Mouse (Mus musculus): ENCODE results near the gene Sars2. TPM values are rescaled to one million over a fixed set of nuclear protein-coding genes. Genes with fewer than 3 reads are reported as not detected.
A peak's percentile ranks its signal among the peaks of the same experiment; 100 is the strongest.
"Not testable (repeated sequence)": the region's sequence is repeated elsewhere in the genome, so short reads cannot be mapped to it uniquely, and the experiment has no call there.

The Sars2 gene
- 9.9 and 10.6 TPM in 2 replicates for polyA plus RNA-seq (2012; rRNA removed)

GRCm38 (mm10) chr7:28741709-28742438 lies at the start of gene Sars2, which contains the start of gene Mrps12:
Gene Sars2 (plus strand): TSS chr7:28741992.
Gene Mrps12 (minus strand): TSS chr7:28741820.
- DNase-seq (ENCODE audit: low spot score) = peak; percentile 97

GRCm38 (mm10) chr7:28692545-28693320 lies 49.1 kb upstream of the Sars2 start, which contains the start of gene Fbxo27:
Gene Fbxo27 (plus strand): TSS chr7:28692849.
- DNase-seq (ENCODE audit: low spot score) = no peak

GRCm38 (mm10) chr7:28693321-28693966 lies 48.3 kb upstream of the Sars2 start:
- peak; percentile 28 for DNase-seq (ENCODE audit: low spot score)

- DNase-seq (ENCODE audit: low spot score) = no peak
Observed at GRCm38 (mm10) chr7:28694423-28694822, 47.4 kb upstream of the Sars2 start.

- no peak for DNase-seq (ENCODE audit: low spot score)
Observed at GRCm38 (mm10) chr7:28694966-28695511, 46.8 kb upstream of the Sars2 start.

- DNase-seq (ENCODE audit: low spot score) = no peak
Observed at GRCm38 (mm10) chr7:28697277-28697676, 44.5 kb upstream of the Sars2 start.

- no peak for DNase-seq (ENCODE audit: low spot score)
Observed at GRCm38 (mm10) chr7:28700269-28700668, 41.5 kb upstream of the Sars2 start.

- DNase-seq (ENCODE audit: low spot score) = not testable (repeated sequence)
Observed at GRCm38 (mm10) chr7:28701306-28701705, 40.5 kb upstream of the Sars2 start.

GRCm38 (mm10) chr7:28702601-28703143 lies 39.1 kb upstream of the Sars2 start:
- DNase-seq (ENCODE audit: low spot score) = no peak

GRCm38 (mm10) chr7:28709454-28709853 lies 32.3 kb upstream of the Sars2 start:
- no peak for DNase-seq (ENCODE audit: low spot score)

- DNase-seq (ENCODE audit: low spot score) = no peak
Observed at GRCm38 (mm10) chr7:28710962-28711361, 30.8 kb upstream of the Sars2 start.

GRCm38 (mm10) chr7:28714667-28715066 lies 27.1 kb upstream of the Sars2 start:
- no peak for DNase-seq (ENCODE audit: low spot score)

GRCm38 (mm10) chr7:28715598-28715997 lies 26.2 kb upstream of the Sars2 start:
- DNase-seq (ENCODE audit: low spot score) = no peak

- peak; percentile 39 for DNase-seq (ENCODE audit: low spot score)
Observed at GRCm38 (mm10) chr7:28716590-28717281, 25.1 kb upstream of the Sars2 start, which contains the start of gene Fbxo17. Gene Fbxo17 (plus strand): TSS chr7:28716804.

- no peak for DNase-seq (ENCODE audit: low spot score)
Observed at GRCm38 (mm10) chr7:28717726-28718125, 24.1 kb upstream of the Sars2 start.

- no peak for DNase-seq (ENCODE audit: low spot score)
Observed at GRCm38 (mm10) chr7:28719159-28719558, 22.6 kb upstream of the Sars2 start.

GRCm38 (mm10) chr7:28719650-28720049 lies 22.1 kb upstream of the Sars2 start:
- DNase-seq (ENCODE audit: low spot score) = no peak

GRCm38 (mm10) chr7:28720753-28721537 lies 20.8 kb upstream of the Sars2 start:
- no peak for DNase-seq (ENCODE audit: low spot score)

GRCm38 (mm10) chr7:28722079-28722478 lies 19.7 kb upstream of the Sars2 start:
- no peak for DNase-seq (ENCODE audit: low spot score)

GRCm38 (mm10) chr7:28724613-28725012 lies 17.2 kb upstream of the Sars2 start:
- DNase-seq (ENCODE audit: low spot score) = no peak

Data from urinary bladder, adult 2 months (tissue).